Mouse (Mus musculus) kidney, embryonic 14.5 days (tissue): Measurements from ENCODE around the gene H2afj. TPM values are rescaled to one million over a fixed set of nuclear protein-coding genes. Genes with fewer than 3 reads are reported as not detected.

Experiments used
- ATAC-seq: fragments of 200-750 bp; cut with Nextera tagmentation; 2 replicates; pipeline ENCODE4 v1.8.0; 2017; ENCODE audit warnings: moderate number of reproducible peaks, mild to moderate bottlenecking, moderate TSS enrichment, moderate library complexity; ENCODE audit not compliant: low FRiP score, low TSS enrichment
- H3K27ac ChIP-seq: fragments of 300-500 bp; sonication (generic); 2 replicates; pipeline ENCODE4 v1.5.1; 2014; ENCODE audit warnings: low read depth, mild to moderate bottlenecking, low read length, moderate library complexity, mixed read lengths
- H3K27me3 ChIP-seq: fragments of 300-500 bp; sonication (generic); 2 replicates; pipeline ENCODE4 v1.6.1; 2014; ENCODE audit warnings: mild to moderate bottlenecking, low read length; ENCODE audit not compliant: control insufficient read depth, insufficient read depth
- H3K36me3 ChIP-seq: fragments of 300-500 bp; sonication (generic); 2 replicates; pipeline ENCODE4 v1.6.1; 2014; ENCODE audit warnings: low read length, mixed read lengths; ENCODE audit not compliant: control insufficient read depth, insufficient read depth
- H3K4me1 ChIP-seq: fragments of 300-500 bp; sonication (generic); 2 replicates; pipeline ENCODE4 v1.6.1; 2014; ENCODE audit warnings: low read length, mixed read lengths; ENCODE audit not compliant: control insufficient read depth, insufficient read depth
- H3K4me2 ChIP-seq: fragments of 300-500 bp; sonication (generic); replicated peaks from 2 replicates; pipeline ENCODE4 v1.6.1; 2014; ENCODE audit warnings: low read depth, mild to moderate bottlenecking, low read length
- H3K4me3 ChIP-seq: fragments of 300-500 bp; sonication (generic); 2 replicates; pipeline ENCODE4 v1.5.1; 2014; ENCODE audit warnings: mild to moderate bottlenecking, low read length
- H3K9ac ChIP-seq: fragments of 300-500 bp; sonication (generic); 2 replicates; pipeline ENCODE4 v1.6.1; 2014; ENCODE audit warnings: low read depth, mild to moderate bottlenecking, low read length, moderate library complexity
- H3K9me3 ChIP-seq: fragments of 300-500 bp; sonication (generic); 2 replicates; pipeline ENCODE4 v1.6.1; 2016; ENCODE audit warnings: low read length; ENCODE audit not compliant: control insufficient read depth
- WGBS: fragments of 180-500 bp; shearing (Covaris S2); extraction: QIAGEN DNeasy Blood & Tissue Kit; methylation state at CpG from one replicate; pipeline ENCODE4 v1.1.7; 2014; 5-methylcytosine and 5-hydroxymethylcytosine counted together
- polyA plus RNA-seq: library from polyadenylated mRNA; unstranded; fragments of >200 nt; fragmentation: Nextera tagmentation; extraction: Ambion mirVana; gene quantifications from 2 replicates; pipeline ENCODE4 v1.2.1, GENCODE M21; 2014

The H2afj gene
- polyA plus RNA-seq, 1 experiment from 2014 or later: 96.0 TPM

- no peaks in the 10 kb centered on the region for H3K36me3 ChIP-seq
- 0 out of 2 replicates have a peak, but pooled peaks cover 3% of the 10 kb centered on the region for H3K4me1 ChIP-seq
- H3K9ac ChIP-seq: no peak overlapping the region
- no peaks in the 10 kb centered on the region for H3K27me3 ChIP-seq
- no peak for ATAC-seq
- no peaks in the 10 kb centered on the region for H3K9me3 ChIP-seq
- 27% methylated on average over 2 of the region's 2 CpGs for WGBS
- H3K4me2 ChIP-seq: no peak overlapping the region
- no peak overlapping the region for H3K4me3 ChIP-seq
- H3K27ac ChIP-seq: no peak overlapping the region
Measured at GRCm38 (mm10) chr6:136847790-136848189, 39.7 kb downstream of the H2afj start.

DNA sequence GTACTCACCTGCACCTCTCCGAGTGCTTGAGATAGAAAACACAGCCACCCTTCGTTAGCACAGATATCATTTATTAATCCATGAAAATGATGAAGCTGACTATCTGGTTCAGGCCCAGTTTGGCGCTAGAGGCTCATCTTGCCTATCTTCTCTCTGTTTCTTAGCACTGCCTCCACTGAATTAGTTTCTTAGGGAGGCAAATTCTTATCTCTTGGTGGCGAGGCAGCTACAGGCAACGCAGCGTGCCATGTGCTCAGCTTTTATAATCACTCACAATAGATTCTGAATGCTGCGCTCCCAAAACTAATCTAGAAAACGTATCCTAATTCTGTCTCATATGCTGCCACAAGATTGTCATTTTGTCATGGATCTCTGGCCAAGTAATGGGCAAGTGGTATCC, 40.4 kb downstream of the H2afj start:
- Histone ChIP-seq H3K36me3 (no peaks in the 10 kb centered on the region), H3K27ac (no peak overlapping the region), H3K4me3 (no peak overlapping the region), H3K9me3 (no peaks in the 10 kb centered on the region), H3K4me2 (no peak overlapping the region), H3K27me3 (no peaks in the 10 kb centered on the region), H3K9ac (no peak overlapping the region), H3K4me1 (peaks cover 4% of the 10 kb centered on the region; the same call in 1 of the 2 replicates)
- no peak for ATAC-seq
- WGBS: 90% methylated on average over 8 of the region's 8 CpGs

DNA sequence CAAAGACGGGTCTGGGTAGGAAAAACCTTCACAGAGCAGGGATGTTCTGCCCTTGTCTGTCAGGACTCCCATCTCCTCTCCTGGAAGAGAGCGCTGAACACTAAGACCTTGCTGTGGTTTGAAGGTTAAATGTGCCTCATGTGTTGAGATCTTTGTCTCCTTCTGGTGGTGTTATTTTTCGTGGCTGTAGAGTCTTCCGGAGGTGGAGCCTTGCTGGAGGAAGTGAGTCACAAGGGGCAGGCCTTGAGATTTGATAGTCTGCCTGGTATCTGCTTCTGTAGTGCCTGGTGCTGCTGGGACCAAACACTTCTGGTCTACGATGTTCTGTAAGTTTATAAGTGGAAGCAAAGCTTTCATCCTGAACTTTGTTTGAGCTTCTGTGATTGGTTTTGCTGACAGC, 40.9 kb downstream of the H2afj start:
- no peak overlapping the region for H3K27ac ChIP-seq
- WGBS: 89% methylated on average over 5 of the region's 5 CpGs
- H3K4me2 ChIP-seq: no peak overlapping the region
- H3K36me3 ChIP-seq: no peaks in the 10 kb centered on the region
- H3K9me3 ChIP-seq: no peaks in the 10 kb centered on the region
- no peak overlapping the region for H3K9ac ChIP-seq
- ATAC-seq: no peak
- H3K27me3 ChIP-seq: no peaks in the 10 kb centered on the region
- no peak overlapping the region for H3K4me3 ChIP-seq
- H3K4me1 ChIP-seq: peaks cover 4% of the 10 kb centered on the region; the same call in 1 of the 2 replicates

- Histone ChIP-seq H3K4me2 (no peak overlapping the region), H3K27me3 (no peaks in the 10 kb centered on the region), H3K4me3 (no peak overlapping the region), H3K9me3 (no peaks in the 10 kb centered on the region), H3K9ac (no peak overlapping the region), H3K4me1 (peaks cover 4% of the 10 kb centered on the region; the same call in 1 of the 2 replicates), H3K36me3 (no peaks in the 10 kb centered on the region), H3K27ac (no peak overlapping the region)
- 73% methylated on average over 6 of the region's 6 CpGs for WGBS
- ATAC-seq: no peak
Measured at GRCm38 (mm10) chr6:136850267-136850666, 42.2 kb downstream of the H2afj start.

DNA sequence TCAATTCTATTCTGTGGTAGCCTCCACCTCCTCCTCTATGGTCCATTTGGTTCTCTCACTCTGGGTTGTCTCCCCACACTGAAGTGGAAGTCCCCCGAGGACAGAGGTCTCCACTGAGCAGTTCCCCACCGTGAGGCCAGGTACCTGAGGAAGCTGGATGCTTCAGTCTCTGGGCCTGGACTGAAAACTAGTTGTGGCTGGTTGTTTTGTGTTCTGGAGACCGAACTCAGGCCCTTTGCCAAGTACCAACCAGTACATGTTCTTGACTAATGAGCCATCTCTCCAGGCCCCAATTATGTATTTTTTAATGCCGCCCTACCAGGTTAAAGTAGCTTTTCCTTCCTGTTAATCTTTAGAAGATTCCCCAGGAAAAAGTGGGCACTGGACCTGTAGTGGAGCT, 44.3 kb downstream of the H2afj start:
- WGBS: 75% methylated on average over 4 of the region's 4 CpGs
- Histone ChIP-seq H3K27ac (peak overlapping the region; percentile 55; the same call in 1 of the 2 replicates), H3K27me3 (no peaks in the 10 kb centered on the region), H3K9me3 (no peaks in the 10 kb centered on the region), H3K4me2 (no peak overlapping the region), H3K4me1 (peaks cover 4% of the 10 kb centered on the region; the same call in 1 of the 2 replicates), H3K4me3 (no peak overlapping the region), H3K36me3 (no peaks in the 10 kb centered on the region), H3K9ac (no peak overlapping the region)
- peak; percentile 28; the same call in 1 of the 2 replicates for ATAC-seq

DNA sequence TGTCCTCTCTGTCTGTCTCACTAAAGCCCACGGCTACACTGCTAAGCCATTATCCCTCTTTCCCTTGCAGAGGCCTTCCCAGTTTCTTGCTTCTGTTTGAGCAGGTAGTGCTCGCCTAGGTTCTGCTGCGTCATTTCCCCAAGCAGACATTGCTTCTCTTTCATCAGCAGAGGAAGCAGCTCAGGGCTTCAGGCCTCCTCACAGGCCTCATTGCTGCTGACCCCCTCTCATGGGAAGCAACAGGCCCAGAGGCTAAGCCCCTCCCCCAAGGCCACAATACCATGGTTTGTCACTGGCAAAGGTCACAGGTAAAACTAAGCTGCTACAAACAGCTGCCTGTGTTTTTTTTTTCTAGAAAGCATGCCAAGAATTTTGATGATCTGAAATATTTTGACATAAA, 44.7 kb downstream of the H2afj start:
- no peak; the same call in 1 of the 2 replicates for ATAC-seq
- no peaks in the 10 kb centered on the region for H3K9me3 ChIP-seq
- no peak overlapping the region for H3K9ac ChIP-seq
- peaks cover 4% of the 10 kb centered on the region; the same call in 1 of the 2 replicates for H3K4me1 ChIP-seq
- H3K4me3 ChIP-seq: no peak overlapping the region
- H3K36me3 ChIP-seq: no peaks in the 10 kb centered on the region
- 49% methylated on average over 3 of the region's 3 CpGs for WGBS
- H3K27me3 ChIP-seq: no peaks in the 10 kb centered on the region
- no peak overlapping the region for H3K4me2 ChIP-seq
- peak overlapping the region; percentile 55; the same call in 1 of the 2 replicates for H3K27ac ChIP-seq

GRCm38 (mm10) chr6:136854361-136854781, 46.3 kb downstream of the H2afj start:
- no peak overlapping the region for H3K27ac ChIP-seq
- WGBS: 76% methylated on average over 11 of the region's 11 CpGs
- no peak overlapping the region for H3K4me2 ChIP-seq
- ATAC-seq: no peak
- H3K27me3 ChIP-seq: no peaks in the 10 kb centered on the region
- H3K4me1 ChIP-seq: peaks cover 4% of the 10 kb centered on the region
- H3K4me3 ChIP-seq: no peak overlapping the region
- no peaks in the 10 kb centered on the region for H3K9me3 ChIP-seq
- no peak overlapping the region for H3K9ac ChIP-seq
- no peaks in the 10 kb centered on the region for H3K36me3 ChIP-seq

GRCm38 (mm10) chr6:136855183-136855582, 47.1 kb downstream of the H2afj start:
- no peaks in the 10 kb centered on the region for H3K9me3 ChIP-seq
- H3K27me3 ChIP-seq: no peaks in the 10 kb centered on the region
- ATAC-seq: no peak
- H3K4me3 ChIP-seq: no peak overlapping the region
- no peak overlapping the region for H3K4me2 ChIP-seq
- WGBS: 76% methylated on average over 2 of the region's 2 CpGs
- H3K4me1 ChIP-seq: peaks cover 6% of the 10 kb centered on the region
- no peak overlapping the region for H3K27ac ChIP-seq
- H3K9ac ChIP-seq: no peak overlapping the region
- no peaks in the 10 kb centered on the region for H3K36me3 ChIP-seq

GRCm38 (mm10) chr6:136856071-136856636, 48.1 kb downstream of the H2afj start:
- no peaks in the 10 kb centered on the region for H3K36me3 ChIP-seq
- 0 out of 2 replicates have a peak overlapping the region, but pooled peaks have one; percentile 13 for H3K4me2 ChIP-seq
- no peak overlapping the region for H3K9ac ChIP-seq
- 48% methylated on average over 14 of the region's 14 CpGs for WGBS
- no peaks in the 10 kb centered on the region for H3K27me3 ChIP-seq
- no peak overlapping the region for H3K4me3 ChIP-seq
- no peaks in the 10 kb centered on the region for H3K9me3 ChIP-seq
- no peak for ATAC-seq
- H3K4me1 ChIP-seq: peaks cover 6% of the 10 kb centered on the region
- H3K27ac ChIP-seq: no peak overlapping the region
